Mouse (Mus musculus): ENCODE measurements around the gene Uck1. TPM values are rescaled to one million over a fixed set of nuclear protein-coding genes. Genes with fewer than 3 reads are reported as not detected.

The Uck1 gene
- polyA plus RNA-seq, 1 experiment from 2014 or later = 32.2 TPM

DNA sequence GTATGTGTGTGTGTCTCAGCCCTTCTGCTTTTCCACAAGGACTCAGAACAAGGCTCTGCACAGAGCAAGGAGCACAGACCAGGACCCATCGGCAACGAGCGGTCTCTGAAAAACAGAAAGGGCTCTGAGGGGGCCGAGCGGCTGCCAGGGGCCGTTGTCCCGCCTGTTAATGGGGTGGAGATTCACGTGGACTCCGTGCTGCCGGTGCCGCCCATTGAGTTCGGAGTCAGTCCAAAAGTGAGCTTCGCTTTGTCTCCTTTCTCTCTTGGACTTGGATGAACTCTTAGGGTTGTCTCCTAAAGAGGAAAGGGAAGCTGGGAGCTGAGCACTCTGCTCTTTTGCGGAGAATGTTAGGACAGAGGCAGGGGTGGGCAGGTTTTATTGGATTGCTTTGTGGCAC, 40.5 kb downstream of the Uck1 start:
- no peaks in the 10 kb centered on the region for H3K4me1 ChIP-seq (replicated peaks; ENCODE audit: control insufficient read depth, insufficient read depth)
- no peak for TF ChIP-seq EP300 (optimal IDR thresholded peaks at IDR 0.05)
- no peak for TF ChIP-seq CTCF (IDR thresholded peaks at IDR 0.05; ENCODE audit: low read depth)
- 93% methylated on average over 14 of the region's 14 CpGs for WGBS
- H3K4me2 ChIP-seq (replicated peaks; ENCODE audit: low read depth) = no peak overlapping the region
- H3K9ac ChIP-seq (ENCODE audit: low read length) = no peak overlapping the region
- no peak overlapping the region for H3K27ac ChIP-seq (replicated peaks)
- no peaks in the 10 kb centered on the region for H3K27me3 ChIP-seq (ENCODE audit: control insufficient read depth, insufficient read depth, low read length)
- H3K9me3 ChIP-seq (ENCODE audit: control insufficient read depth, low read length) = no peaks in the 10 kb centered on the region
- peaks cover 86% of the 10 kb centered on the region for H3K36me3 ChIP-seq (ENCODE audit: control insufficient read depth, insufficient read depth, low read length)
- no peak overlapping the region for H3K4me3 ChIP-seq (ENCODE audit: low read depth, low read length)
- DNase-seq (ENCODE audit: low spot score) (no peak), ATAC-seq (ENCODE audit: low FRiP score, low TSS enrichment) (no peak)

DNA sequence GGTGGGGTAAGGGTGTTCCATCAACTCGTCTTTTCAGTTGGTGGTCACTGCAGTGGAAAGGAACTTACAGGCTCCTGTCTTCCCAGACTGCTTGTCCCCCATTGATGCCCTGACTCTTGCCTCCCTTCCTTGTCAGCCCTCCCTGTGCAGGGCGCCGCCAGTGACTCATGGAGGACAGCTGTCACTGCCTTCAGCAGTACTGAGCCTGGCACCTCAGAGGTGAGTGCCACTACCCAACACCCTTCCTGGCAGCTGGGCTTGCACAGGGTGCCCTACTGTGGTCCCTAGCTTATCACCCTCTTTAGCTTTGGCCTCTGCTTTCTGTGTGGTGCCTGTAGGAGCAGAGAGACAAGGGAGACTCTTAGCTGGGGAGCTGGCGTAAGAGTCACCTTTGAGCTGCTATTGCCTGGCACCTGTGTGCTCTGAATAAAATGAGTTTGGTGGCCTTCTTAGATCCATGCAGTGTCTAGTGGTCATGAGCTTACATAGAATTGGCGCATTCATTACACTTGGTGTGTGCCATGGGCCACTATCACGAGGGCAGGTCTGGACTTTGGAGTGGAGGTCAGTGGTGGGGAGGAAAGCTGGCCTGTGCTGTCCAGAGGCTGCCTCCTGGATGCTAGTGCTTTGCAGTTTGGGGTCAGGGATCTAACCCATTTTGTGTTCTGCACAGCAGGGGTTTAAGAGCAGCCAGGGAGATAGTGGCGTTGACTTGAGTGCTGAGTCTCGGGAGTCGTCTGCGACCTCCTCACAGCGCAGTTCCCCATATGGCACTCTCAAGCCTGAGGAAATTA, 41.2 kb downstream of the Uck1 start:
- 91% methylated on average over 11 of the region's 11 CpGs for WGBS
- ATAC-seq (ENCODE audit: low FRiP score, low TSS enrichment) = no peak
- no peak for TF ChIP-seq CTCF (IDR thresholded peaks at IDR 0.05; ENCODE audit: low read depth)
- no peak for TF ChIP-seq EP300 (optimal IDR thresholded peaks at IDR 0.05)
- Histone ChIP-seq H3K4me3 (ENCODE audit: low read depth, low read length) (no peak overlapping the region), H3K9me3 (ENCODE audit: control insufficient read depth, low read length) (no peaks in the 10 kb centered on the region), H3K36me3 (ENCODE audit: control insufficient read depth, insufficient read depth, low read length) (peaks cover 85% of the 10 kb centered on the region), H3K4me1 (replicated peaks; ENCODE audit: control insufficient read depth, insufficient read depth) (no peaks in the 10 kb centered on the region), H3K4me2 (replicated peaks; ENCODE audit: low read depth) (no peak overlapping the region), H3K27me3 (ENCODE audit: control insufficient read depth, insufficient read depth, low read length) (no peaks in the 10 kb centered on the region), H3K9ac (ENCODE audit: low read length) (no peak overlapping the region), H3K27ac (replicated peaks) (no peak overlapping the region)
- no peak for DNase-seq (ENCODE audit: low spot score)

- WGBS = 94% methylated on average over 5 of the region's 5 CpGs
- no peak overlapping the region for H3K4me3 ChIP-seq (ENCODE audit: low read depth, low read length)
- H3K9ac ChIP-seq (ENCODE audit: low read length) = no peak overlapping the region
- ATAC-seq (ENCODE audit: low FRiP score, low TSS enrichment) (no peak), DNase-seq (ENCODE audit: low spot score) (no peak)
- H3K9me3 ChIP-seq (ENCODE audit: control insufficient read depth, low read length) = no peaks in the 10 kb centered on the region
- H3K27me3 ChIP-seq (ENCODE audit: control insufficient read depth, insufficient read depth, low read length) = no peaks in the 10 kb centered on the region
- TF ChIP-seq CTCF (IDR thresholded peaks at IDR 0.05; ENCODE audit: low read depth) (no peak), EP300 (optimal IDR thresholded peaks at IDR 0.05) (no peak)
- no peak overlapping the region for H3K27ac ChIP-seq (replicated peaks)
- H3K4me1 ChIP-seq (replicated peaks; ENCODE audit: control insufficient read depth, insufficient read depth) = no peaks in the 10 kb centered on the region
- H3K4me2 ChIP-seq (replicated peaks; ENCODE audit: low read depth) = no peak overlapping the region
- peaks cover 85% of the 10 kb centered on the region for H3K36me3 ChIP-seq (ENCODE audit: control insufficient read depth, insufficient read depth, low read length)
Measured at GRCm38 (mm10) chr2:32218113-32218512, 41.8 kb downstream of the Uck1 start.

DNA sequence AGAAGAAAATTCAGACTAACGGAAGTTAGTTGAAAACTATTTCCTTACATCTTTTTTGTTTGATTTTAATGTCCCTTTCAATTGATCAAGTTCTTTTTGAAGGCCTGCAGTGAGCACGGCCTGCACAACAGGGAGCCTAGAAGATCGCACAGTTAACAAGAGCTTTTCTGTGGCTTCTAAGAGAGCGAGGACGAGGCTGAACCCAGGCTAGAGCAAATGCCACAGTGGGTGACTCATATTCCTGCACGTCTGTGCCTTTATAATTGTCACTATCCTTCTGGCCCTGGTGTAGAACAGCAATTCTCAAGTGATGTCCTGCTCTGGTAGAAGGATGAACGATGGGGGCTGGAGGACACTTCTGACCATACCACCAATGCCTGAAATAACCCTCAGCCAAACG, 42.3 kb downstream of the Uck1 start:
- Histone ChIP-seq H3K4me2 (replicated peaks; ENCODE audit: low read depth) (no peak overlapping the region), H3K9ac (ENCODE audit: low read length) (no peak overlapping the region), H3K27me3 (ENCODE audit: control insufficient read depth, insufficient read depth, low read length) (no peaks in the 10 kb centered on the region), H3K36me3 (ENCODE audit: control insufficient read depth, insufficient read depth, low read length) (peaks cover 88% of the 10 kb centered on the region), H3K4me3 (ENCODE audit: low read depth, low read length) (no peak overlapping the region), H3K27ac (replicated peaks) (no peak overlapping the region), H3K4me1 (replicated peaks; ENCODE audit: control insufficient read depth, insufficient read depth) (no peaks in the 10 kb centered on the region), H3K9me3 (ENCODE audit: control insufficient read depth, low read length) (no peaks in the 10 kb centered on the region)
- no peak for TF ChIP-seq CTCF (IDR thresholded peaks at IDR 0.05; ENCODE audit: low read depth)
- no peak for TF ChIP-seq EP300 (optimal IDR thresholded peaks at IDR 0.05)
- 93% methylated on average over 8 of the region's 8 CpGs for WGBS
- ATAC-seq (ENCODE audit: low FRiP score, low TSS enrichment) (no peak), DNase-seq (ENCODE audit: low spot score) (no peak)

DNA sequence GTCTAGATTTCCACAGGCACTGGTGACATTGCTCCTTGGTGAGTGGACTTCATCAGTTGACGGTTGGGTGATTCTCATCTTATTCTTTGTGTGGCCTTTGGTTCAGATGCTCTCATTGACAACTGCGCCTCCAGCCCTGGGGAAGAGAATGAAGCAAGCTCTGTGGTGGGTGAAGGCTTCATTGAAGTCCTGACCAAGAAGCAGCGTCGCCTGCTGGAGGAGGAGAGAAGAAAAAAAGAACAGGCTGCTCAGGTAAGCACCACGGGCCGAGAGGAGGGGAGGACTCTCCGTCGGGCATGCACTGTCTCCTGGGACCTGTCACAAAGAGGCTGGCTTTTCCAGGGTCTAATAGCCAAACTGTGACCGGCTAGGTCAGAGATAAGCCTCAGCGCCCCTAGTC, 43.5 kb downstream of the Uck1 start:
- Histone ChIP-seq H3K4me2 (replicated peaks; ENCODE audit: low read depth) (no peak overlapping the region), H3K4me3 (ENCODE audit: low read depth, low read length) (no peak overlapping the region), H3K9ac (ENCODE audit: low read length) (no peak overlapping the region), H3K27me3 (ENCODE audit: control insufficient read depth, insufficient read depth, low read length) (no peaks in the 10 kb centered on the region), H3K36me3 (ENCODE audit: control insufficient read depth, insufficient read depth, low read length) (peaks cover 84% of the 10 kb centered on the region), H3K27ac (replicated peaks) (no peak overlapping the region), H3K9me3 (ENCODE audit: control insufficient read depth, low read length) (no peaks in the 10 kb centered on the region), H3K4me1 (replicated peaks; ENCODE audit: control insufficient read depth, insufficient read depth) (no peaks in the 10 kb centered on the region)
- WGBS = 86% methylated on average over 10 of the region's 10 CpGs
- ATAC-seq (ENCODE audit: low FRiP score, low TSS enrichment) = no peak
- TF ChIP-seq EP300 (optimal IDR thresholded peaks at IDR 0.05) (no peak), CTCF (IDR thresholded peaks at IDR 0.05; ENCODE audit: low read depth) (no peak)
- DNase-seq (ENCODE audit: low spot score) = no peak

- ATAC-seq (ENCODE audit: low FRiP score, low TSS enrichment) = no peak
- H3K4me2 ChIP-seq (replicated peaks; ENCODE audit: low read depth) = no peak overlapping the region
- no peak overlapping the region for H3K27ac ChIP-seq (replicated peaks)
- no peaks in the 10 kb centered on the region for H3K4me1 ChIP-seq (replicated peaks; ENCODE audit: control insufficient read depth, insufficient read depth)
- WGBS = 89% methylated on average over 10 of the region's 10 CpGs
- no peak overlapping the region for H3K9ac ChIP-seq (ENCODE audit: low read length)
- peaks cover 77% of the 10 kb centered on the region for H3K36me3 ChIP-seq (ENCODE audit: control insufficient read depth, insufficient read depth, low read length)
- DNase-seq (ENCODE audit: low spot score) = no peak
- no peaks in the 10 kb centered on the region for H3K27me3 ChIP-seq (ENCODE audit: control insufficient read depth, insufficient read depth, low read length)
- no peak for TF ChIP-seq CTCF (IDR thresholded peaks at IDR 0.05; ENCODE audit: low read depth)
- no peak overlapping the region for H3K4me3 ChIP-seq (ENCODE audit: low read depth, low read length)
- no peaks in the 10 kb centered on the region for H3K9me3 ChIP-seq (ENCODE audit: control insufficient read depth, low read length)
Measured at GRCm38 (mm10) chr2:32215576-32215975, 44.4 kb downstream of the Uck1 start.

Measured in stomach, postnatal 0 days (tissue).